Mouse (Mus musculus): ENCODE data around the gene Pcolce2. TPM values are rescaled to one million over a fixed set of nuclear protein-coding genes. Genes with fewer than 3 reads are reported as not detected.
"Not testable (repeated sequence)": the region's sequence is repeated elsewhere in the genome, so short reads cannot be mapped to it uniquely, and the experiment has no call there.

Pcolce2 gene
- polyA plus RNA-seq, 1 experiment = 0.37 TPM

GRCm38 (mm10) chr9:95624072-95624471 is 13.3 kb upstream of the Pcolce2 start:
- Histone ChIP-seq H3K27ac (ENCODE audit: control insufficient read depth, insufficient read depth, low read depth, low read length) (no peak overlapping the region), H3K4me1 (ENCODE audit: control insufficient read depth, insufficient read depth, low read length) (no peaks in the 10 kb centered on the region), H3K36me3 (ENCODE audit: control insufficient read depth, insufficient read depth, low read length) (no peaks in the 10 kb centered on the region), H3K4me3 (ENCODE audit: control insufficient read depth, low read depth, low read length) (no peak overlapping the region), H3K27me3 (ENCODE audit: control insufficient read depth, insufficient read depth, low read length) (no peaks in the 10 kb centered on the region)
- TF ChIP-seq POLR2A (IDR thresholded peaks at IDR 0.05; ENCODE audit: control insufficient read depth, low read depth, low read length) (no peak), CTCF (IDR thresholded peaks at IDR 0.05; ENCODE audit: control insufficient read depth, insufficient read depth, insufficient replicate concordance, low read depth, low read length) (no peak)

GRCm38 (mm10) chr9:95628439-95628948 is 8.9 kb upstream of the Pcolce2 start:
- Histone ChIP-seq H3K4me3 (ENCODE audit: control insufficient read depth, low read depth, low read length) (no peak overlapping the region), H3K27ac (ENCODE audit: control insufficient read depth, insufficient read depth, low read depth, low read length) (no peak overlapping the region), H3K36me3 (ENCODE audit: control insufficient read depth, insufficient read depth, low read length) (no peaks in the 10 kb centered on the region), H3K4me1 (ENCODE audit: control insufficient read depth, insufficient read depth, low read length) (no peaks in the 10 kb centered on the region), H3K27me3 (ENCODE audit: control insufficient read depth, insufficient read depth, low read length) (no peaks in the 10 kb centered on the region)
- no peak for TF ChIP-seq CTCF (IDR thresholded peaks at IDR 0.05; ENCODE audit: control insufficient read depth, insufficient read depth, insufficient replicate concordance, low read depth, low read length)
- no peak for TF ChIP-seq POLR2A (IDR thresholded peaks at IDR 0.05; ENCODE audit: control insufficient read depth, low read depth, low read length)

- H3K36me3 ChIP-seq (ENCODE audit: control insufficient read depth, insufficient read depth, low read length); H3K27me3 ChIP-seq (ENCODE audit: control insufficient read depth, insufficient read depth, low read length); H3K27ac ChIP-seq (ENCODE audit: control insufficient read depth, insufficient read depth, low read depth, low read length); H3K4me1 ChIP-seq (ENCODE audit: control insufficient read depth, insufficient read depth, low read length); H3K4me3 ChIP-seq (ENCODE audit: control insufficient read depth, low read depth, low read length): not testable (repeated sequence)
These were observed 7.8 kb upstream of the Pcolce2 start for GRCm38 (mm10) chr9:95629561-95629960.

GRCm38 (mm10) chr9:95636395-95636794 is 1.0 kb upstream of the Pcolce2 start:
- H3K36me3 ChIP-seq (ENCODE audit: control insufficient read depth, insufficient read depth, low read length) = no peaks in the 10 kb centered on the region
- no peaks in the 10 kb centered on the region for H3K27me3 ChIP-seq (ENCODE audit: control insufficient read depth, insufficient read depth, low read length)
- H3K4me1 ChIP-seq (ENCODE audit: control insufficient read depth, insufficient read depth, low read length) = peaks cover 5% of the 10 kb centered on the region
- no peak overlapping the region for H3K4me3 ChIP-seq (ENCODE audit: control insufficient read depth, low read depth, low read length)
- TF ChIP-seq CTCF (IDR thresholded peaks at IDR 0.05; ENCODE audit: control insufficient read depth, insufficient read depth, insufficient replicate concordance, low read depth, low read length) (no peak), POLR2A (IDR thresholded peaks at IDR 0.05; ENCODE audit: control insufficient read depth, low read depth, low read length) (no peak)
- H3K27ac ChIP-seq (ENCODE audit: control insufficient read depth, insufficient read depth, low read depth, low read length) = no peak overlapping the region

- TF ChIP-seq POLR2A (IDR thresholded peaks at IDR 0.05; ENCODE audit: control insufficient read depth, low read depth, low read length) = no peak
- no peak for TF ChIP-seq CTCF (IDR thresholded peaks at IDR 0.05; ENCODE audit: control insufficient read depth, insufficient read depth, insufficient replicate concordance, low read depth, low read length)
- no peaks in the 10 kb centered on the region for H3K27me3 ChIP-seq (ENCODE audit: control insufficient read depth, insufficient read depth, low read length)
- H3K27ac ChIP-seq (ENCODE audit: control insufficient read depth, insufficient read depth, low read depth, low read length) = no peak overlapping the region
- H3K4me3 ChIP-seq (ENCODE audit: control insufficient read depth, low read depth, low read length) = no peak overlapping the region
- peaks cover 5% of the 10 kb centered on the region for H3K4me1 ChIP-seq (ENCODE audit: control insufficient read depth, insufficient read depth, low read length)
- H3K36me3 ChIP-seq (ENCODE audit: control insufficient read depth, insufficient read depth, low read length) = no peaks in the 10 kb centered on the region
These were observed 2.5 kb downstream of the Pcolce2 start for GRCm38 (mm10) chr9:95639919-95640318.

GRCm38 (mm10) chr9:95645926-95646325 is 8.5 kb downstream of the Pcolce2 start:
- Histone ChIP-seq H3K27me3 (ENCODE audit: control insufficient read depth, insufficient read depth, low read length) (no peaks in the 10 kb centered on the region), H3K4me1 (ENCODE audit: control insufficient read depth, insufficient read depth, low read length) (no peaks in the 10 kb centered on the region), H3K4me3 (ENCODE audit: control insufficient read depth, low read depth, low read length) (no peak overlapping the region), H3K36me3 (ENCODE audit: control insufficient read depth, insufficient read depth, low read length) (no peaks in the 10 kb centered on the region), H3K27ac (ENCODE audit: control insufficient read depth, insufficient read depth, low read depth, low read length) (no peak overlapping the region)
- TF ChIP-seq POLR2A (IDR thresholded peaks at IDR 0.05; ENCODE audit: control insufficient read depth, low read depth, low read length) (no peak), CTCF (IDR thresholded peaks at IDR 0.05; ENCODE audit: control insufficient read depth, insufficient read depth, insufficient replicate concordance, low read depth, low read length) (no peak)

GRCm38 (mm10) chr9:95653363-95653762 is 16.0 kb downstream of the Pcolce2 start:
- no peak overlapping the region for H3K27ac ChIP-seq (ENCODE audit: control insufficient read depth, insufficient read depth, low read depth, low read length)
- no peaks in the 10 kb centered on the region for H3K36me3 ChIP-seq (ENCODE audit: control insufficient read depth, insufficient read depth, low read length)
- H3K4me1 ChIP-seq (ENCODE audit: control insufficient read depth, insufficient read depth, low read length) = no peaks in the 10 kb centered on the region
- H3K27me3 ChIP-seq (ENCODE audit: control insufficient read depth, insufficient read depth, low read length) = no peaks in the 10 kb centered on the region
- peak overlapping the region; percentile 31; the same call in 1 of the 2 replicates for H3K4me3 ChIP-seq (ENCODE audit: control insufficient read depth, low read depth, low read length)
- no peak for TF ChIP-seq CTCF (IDR thresholded peaks at IDR 0.05; ENCODE audit: control insufficient read depth, insufficient read depth, insufficient replicate concordance, low read depth, low read length)
- TF ChIP-seq POLR2A (IDR thresholded peaks at IDR 0.05; ENCODE audit: control insufficient read depth, low read depth, low read length) = no peak

- no peaks in the 10 kb centered on the region for H3K27me3 ChIP-seq (ENCODE audit: control insufficient read depth, insufficient read depth, low read length)
- no peak overlapping the region for H3K4me3 ChIP-seq (ENCODE audit: control insufficient read depth, low read depth, low read length)
- no peaks in the 10 kb centered on the region for H3K4me1 ChIP-seq (ENCODE audit: control insufficient read depth, insufficient read depth, low read length)
- TF ChIP-seq POLR2A (IDR thresholded peaks at IDR 0.05; ENCODE audit: control insufficient read depth, low read depth, low read length) = no peak
- no peak for TF ChIP-seq CTCF (IDR thresholded peaks at IDR 0.05; ENCODE audit: control insufficient read depth, insufficient read depth, insufficient replicate concordance, low read depth, low read length)
- no peak overlapping the region for H3K27ac ChIP-seq (ENCODE audit: control insufficient read depth, insufficient read depth, low read depth, low read length)
- H3K36me3 ChIP-seq (ENCODE audit: control insufficient read depth, insufficient read depth, low read length) = no peaks in the 10 kb centered on the region
These were observed 17.0 kb downstream of the Pcolce2 start for GRCm38 (mm10) chr9:95654356-95654755.

Measured in testis, adult 2 months (tissue).